Mouse (Mus musculus) adrenal gland (tissue): ENCODE data around the gene Meis2.

Experiments
- intact Hi-C: fragments of 180-260 bp; cut with DNase I; formaldehyde crosslinking; loops from one replicate; pipeline ENCODE4 v1.15.1; 2025

Gene Meis2

GRCm38 (mm10) chr2:116010469-116010868 is 55.2 kb downstream of the Meis2 start:
- intact Hi-C loops, result no loop called here

GRCm38 (mm10) chr2:116010061-116010460 is 55.6 kb downstream of the Meis2 start:
- intact Hi-C loops, result no loop called here

GRCm38 (mm10) chr2:116009097-116009970 is 56.3 kb downstream of the Meis2 start:
- intact Hi-C loops, result no loop called here

GRCm38 (mm10) chr2:116002354-116002753 is 63.3 kb downstream of the Meis2 start:
- intact Hi-C loops, result loop anchor here (5.0 kb wide), 1 partner anchor 60 kb away; no protein-coding TSS in a partner anchor

DNA sequence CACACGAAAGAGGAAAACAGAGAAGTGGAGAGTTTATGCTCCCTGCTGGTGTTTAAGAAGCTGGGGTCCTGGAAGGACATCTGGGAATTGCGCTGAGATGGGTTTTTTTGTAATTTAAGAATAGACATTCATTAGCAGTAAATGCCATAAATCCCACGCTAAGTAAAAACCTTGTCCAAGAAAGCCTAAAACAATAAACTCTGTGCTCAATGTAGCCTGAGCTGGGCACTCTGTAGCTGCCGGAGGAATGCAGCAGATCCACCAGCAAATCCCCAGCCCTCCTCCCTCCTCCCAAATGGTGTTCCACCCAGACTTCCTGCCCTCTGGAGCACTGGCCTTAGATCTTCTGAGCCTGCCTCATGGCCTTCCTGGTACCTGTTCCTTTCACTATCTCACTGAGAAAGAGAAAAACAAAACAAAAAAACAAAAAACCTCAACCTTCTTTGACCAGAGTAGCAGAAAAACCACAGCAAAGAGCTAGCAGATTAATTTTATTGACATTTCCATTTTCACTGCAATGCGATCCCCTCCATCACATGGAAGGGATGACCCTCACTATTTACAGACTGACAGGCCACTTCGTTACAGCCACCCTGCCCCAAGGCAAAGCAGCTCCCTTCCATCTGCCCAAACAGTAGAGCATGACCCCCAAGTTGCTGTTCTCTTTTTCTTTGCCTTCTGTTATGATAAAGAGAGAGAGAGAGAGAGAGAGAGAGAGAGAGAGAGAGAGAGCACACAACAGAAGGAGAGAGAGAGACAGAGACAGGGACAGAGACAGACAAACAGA is 64.1 kb downstream of the Meis2 start:
- intact Hi-C loops, result loop anchor here (5.0 kb wide), 1 partner anchor 61 kb away; no protein-coding TSS in a partner anchor

DNA sequence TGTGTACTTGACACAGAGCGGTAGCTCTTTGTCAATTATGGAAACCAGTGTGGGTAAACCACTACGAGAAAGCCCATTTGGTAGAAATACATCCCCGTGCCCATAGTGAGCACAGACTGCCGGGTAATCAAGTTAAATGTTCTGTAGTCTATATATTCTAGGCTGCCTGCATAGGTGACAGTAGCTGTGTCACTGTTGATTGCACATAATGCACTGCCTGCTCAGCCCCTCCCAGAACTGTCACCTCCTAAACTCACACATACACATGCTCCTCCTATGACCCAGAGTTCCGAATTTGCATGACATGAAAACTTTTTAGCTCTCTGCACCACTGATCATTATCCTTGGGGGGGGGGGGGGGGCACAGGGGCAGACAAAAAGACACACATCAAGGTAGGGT is 65.1 kb downstream of the Meis2 start:
- intact Hi-C loops, result loop anchor here (5.0 kb wide), 1 partner anchor 62 kb away; no protein-coding TSS in a partner anchor

DNA sequence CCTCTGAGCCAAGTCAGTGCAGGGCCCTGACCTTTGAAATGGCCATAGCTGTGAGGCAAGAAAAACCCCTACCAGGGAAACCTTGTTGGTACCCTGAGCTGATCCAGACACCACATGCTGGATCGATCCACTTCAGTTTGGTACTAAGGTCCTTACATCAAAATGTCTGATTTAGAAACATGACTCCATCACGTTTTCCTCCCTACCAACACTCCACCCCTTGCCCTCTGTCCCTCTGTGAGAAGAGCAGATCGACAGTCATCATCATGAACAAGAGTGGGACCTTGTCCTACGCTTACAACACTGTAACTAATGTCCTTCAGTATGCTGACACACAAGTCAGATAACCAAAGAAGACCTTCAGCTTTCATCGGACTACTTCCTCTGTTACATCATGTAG is 66.8 kb downstream of the Meis2 start:
- intact Hi-C loops, result no loop called here

- intact Hi-C loops, result no loop called here
Observed at GRCm38 (mm10) chr2:115996438-115996837, 69.2 kb downstream of the Meis2 start.

GRCm38 (mm10) chr2:115993877-115994276 is 71.8 kb downstream of the Meis2 start:
- intact Hi-C loops, result no loop called here

DNA sequence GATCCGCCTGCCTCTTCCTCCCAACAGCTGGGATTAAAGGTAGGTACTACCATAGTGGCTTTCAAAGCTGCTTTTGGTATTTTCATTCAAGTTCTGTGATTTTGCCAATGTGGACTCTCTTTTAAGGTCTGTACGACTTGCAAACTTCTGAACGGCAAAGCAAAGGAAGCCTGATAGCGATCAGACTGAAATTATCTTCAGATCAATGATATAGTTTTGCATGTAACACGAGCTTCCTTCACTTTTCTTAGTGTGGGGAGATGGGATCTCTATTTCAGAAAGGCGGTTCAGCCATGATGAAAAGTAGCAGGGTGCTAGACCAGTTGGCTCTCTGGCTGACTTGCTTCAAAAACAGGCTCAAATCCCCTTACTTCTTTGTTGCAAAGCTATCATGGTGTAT is 76.4 kb downstream of the Meis2 start:
- intact Hi-C loops, result loop anchor here (5.0 kb wide), 1 partner anchor 68 kb away; no protein-coding TSS in a partner anchor

DNA sequence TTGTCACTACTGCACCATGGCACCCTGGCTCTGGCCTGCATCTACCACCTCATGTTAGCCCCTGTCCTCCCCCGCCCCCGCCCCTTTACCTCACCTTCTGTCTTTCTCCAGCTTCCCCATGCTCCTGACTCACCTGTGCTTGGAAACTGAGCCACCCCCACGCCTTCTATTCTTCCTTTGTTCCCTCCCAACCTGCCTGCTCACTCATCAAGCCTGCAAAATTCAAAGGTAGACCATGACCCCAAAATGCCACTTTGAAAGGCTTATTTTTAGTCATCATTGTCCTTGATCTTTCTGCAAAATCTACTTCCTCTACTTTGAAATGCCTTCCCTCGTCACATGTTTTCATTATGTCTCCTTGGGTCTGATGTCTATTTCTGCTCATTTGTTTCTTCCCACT is 77.2 kb downstream of the Meis2 start:
- intact Hi-C loops, result loop anchor here (5.0 kb wide), 1 partner anchor 69 kb away; no protein-coding TSS in a partner anchor

DNA sequence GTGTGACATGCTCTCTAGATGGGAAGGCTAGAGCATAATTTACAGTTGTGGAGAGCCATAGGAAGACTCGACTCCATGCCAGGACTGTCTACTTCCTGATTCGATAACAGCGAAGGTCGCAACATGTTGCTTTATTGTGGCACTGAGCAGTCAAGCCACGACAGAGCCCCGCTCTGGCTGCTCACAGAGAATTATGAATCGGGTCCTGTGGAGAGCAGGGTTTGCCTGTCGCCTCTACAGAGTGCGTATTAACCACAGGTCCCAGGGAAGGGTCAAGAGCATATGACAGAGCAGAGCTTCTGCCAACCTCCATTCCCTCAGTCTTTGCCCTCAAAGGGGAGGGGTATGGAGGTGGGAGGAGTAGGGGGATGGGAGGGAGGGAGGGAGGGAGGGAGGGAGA is 80.7 kb downstream of the Meis2 start:
- intact Hi-C loops, result loop anchor here (5.0 kb wide), 1 partner anchor 72 kb away; no protein-coding TSS in a partner anchor

DNA sequence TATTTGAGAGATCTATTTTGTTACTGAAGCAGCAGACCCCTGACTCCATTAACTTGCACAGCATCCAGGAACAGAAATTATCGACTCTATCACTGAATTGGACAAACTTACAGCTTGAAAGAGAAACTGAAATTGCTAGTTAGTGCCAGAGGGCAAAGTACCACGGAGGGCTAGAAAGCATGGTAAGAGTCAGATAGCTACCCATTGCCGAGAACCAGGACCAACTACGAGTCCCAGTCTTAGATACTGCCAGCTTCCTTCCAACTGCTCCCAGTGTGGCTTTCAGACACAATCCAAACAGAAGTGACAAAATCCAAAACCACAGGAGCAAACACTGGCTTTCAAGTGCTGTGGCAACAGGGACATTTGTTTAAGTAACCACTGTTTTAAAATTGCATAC is 81.2 kb downstream of the Meis2 start:
- intact Hi-C loops, result no loop called here

DNA sequence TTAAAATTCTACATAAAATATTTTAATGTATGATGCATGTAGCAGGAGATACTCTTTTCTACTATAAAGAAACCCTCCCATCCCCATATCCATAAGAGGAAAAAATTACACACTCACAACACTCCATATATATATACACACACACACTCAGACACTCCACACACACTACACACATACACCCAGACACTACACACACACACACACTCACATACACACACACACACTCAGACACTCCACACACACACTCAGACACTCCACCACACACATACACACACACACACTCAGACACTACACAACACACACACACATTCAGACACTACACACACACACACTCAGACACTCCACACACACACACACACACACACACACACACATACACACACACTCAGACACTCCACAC is 85.1 kb downstream of the Meis2 start:
- intact Hi-C loops, result no loop called here

- intact Hi-C loops, result no loop called here
Observed at GRCm38 (mm10) chr2:115979683-115980476, 85.8 kb downstream of the Meis2 start.

- intact Hi-C loops, result no loop called here
Observed at GRCm38 (mm10) chr2:115978666-115979065, 87.0 kb downstream of the Meis2 start.

DNA sequence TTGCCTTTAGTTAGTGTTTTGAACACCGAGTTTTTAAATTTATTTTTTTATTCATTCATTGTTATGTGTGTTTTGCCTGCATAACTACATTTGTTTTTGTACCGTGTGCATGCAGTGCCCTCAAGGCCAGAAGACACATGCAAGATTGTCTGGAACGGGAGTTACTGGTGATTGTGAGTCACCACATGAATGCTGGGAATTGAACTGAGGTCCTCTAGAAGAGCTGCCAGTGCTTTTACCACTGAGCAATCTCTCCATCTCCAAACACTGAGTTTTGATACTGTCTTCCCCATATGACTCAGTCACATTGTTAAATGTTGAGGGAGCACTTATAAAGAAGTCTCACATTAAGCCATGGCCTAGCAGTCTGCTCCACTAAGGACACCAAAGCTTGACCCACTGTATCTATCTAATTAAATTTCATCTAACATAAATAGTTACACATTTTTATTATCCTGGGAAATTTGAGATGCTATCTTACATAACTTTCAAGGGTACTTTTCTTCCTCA is 94.3 kb downstream of the Meis2 start:
- intact Hi-C loops, result no loop called here

DNA sequence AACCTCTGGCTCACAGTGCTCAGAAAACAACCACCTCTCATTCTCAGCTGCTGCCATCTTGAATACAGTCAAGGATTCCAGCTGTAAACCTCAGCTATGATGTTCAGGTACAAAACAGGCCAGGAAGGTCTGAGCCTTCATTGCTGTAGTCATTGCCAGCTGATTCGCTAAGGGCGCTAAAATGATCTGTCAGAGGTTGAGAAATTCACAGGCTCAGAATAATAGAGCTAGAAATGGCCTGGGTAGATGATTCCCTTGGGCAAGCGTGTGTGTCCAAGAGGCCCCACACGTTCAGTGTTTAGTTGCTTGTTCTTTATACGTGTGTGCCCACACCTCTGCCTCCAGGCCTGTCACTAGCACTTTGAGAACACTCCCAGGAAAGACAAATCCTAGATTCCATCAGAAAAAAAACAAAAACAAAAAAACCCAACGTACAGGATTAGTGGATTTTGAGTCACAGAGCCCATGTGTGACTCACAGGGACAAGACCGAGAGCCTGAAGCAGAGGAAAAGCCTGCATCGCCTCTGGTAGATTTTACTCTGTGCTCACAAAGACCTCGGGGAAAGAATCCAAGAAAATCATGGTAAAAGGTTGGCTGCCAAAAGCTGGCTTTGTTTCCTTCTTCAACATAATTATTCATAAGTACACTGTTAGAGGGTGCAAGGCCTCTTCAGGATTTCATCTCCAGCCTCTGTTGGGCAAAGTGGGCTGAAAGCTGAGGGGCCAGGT is 95.4 kb downstream of the Meis2 start:
- intact Hi-C loops, result no loop called here

GRCm38 (mm10) chr2:115969201-115969600 is 96.4 kb downstream of the Meis2 start:
- intact Hi-C loops, result no loop called here

DNA sequence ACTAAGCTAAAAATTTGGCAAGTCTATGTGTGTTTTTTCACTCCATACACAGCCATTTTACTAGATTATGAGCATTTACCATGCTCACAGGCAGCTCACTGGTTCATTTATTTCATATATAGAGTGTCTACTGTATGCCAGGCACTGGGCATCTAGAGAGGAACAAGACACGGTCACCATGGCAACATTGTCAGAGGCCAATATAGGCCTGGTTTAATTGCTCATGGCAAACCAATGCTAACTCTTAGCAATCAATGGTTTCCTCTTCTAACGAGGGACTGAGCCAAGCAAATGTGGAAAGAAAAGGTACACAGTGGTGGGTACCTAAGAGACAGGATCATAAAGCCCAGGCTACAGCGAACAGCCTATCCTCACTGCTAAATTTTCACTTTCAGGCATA is 100.7 kb downstream of the Meis2 start:
- intact Hi-C loops, result no loop called here
